Mouse (Mus musculus): ENCODE measurements around the gene Gm20388. TPM values are rescaled to one million over a fixed set of nuclear protein-coding genes. Genes with fewer than 3 reads are reported as not detected.

Gene Gm20388
- total RNA-seq, 4 experiments from 2014 or later: 0.17 to 15.1 (median 6.6) TPM

GRCm38 (mm10) chr8:120485551-120486476 lies 575.2 kb downstream of the Gm20388 start:
- no peak for DNase-seq (ENCODE audit: low spot score in 2 of 2)

- peak; percentile 63 to 68 for DNase-seq (ENCODE audit: low spot score in 2 of 2)
Measured at GRCm38 (mm10) chr8:120486477-120487376, 576.1 kb downstream of the Gm20388 start.

- DNase-seq (ENCODE audit: low spot score in 2 of 2): no peak
Measured at GRCm38 (mm10) chr8:120487377-120487728, 576.7 kb downstream of the Gm20388 start.

- DNase-seq (ENCODE audit: low spot score in 2 of 2): peak; percentile 61 to 71
Measured at GRCm38 (mm10) chr8:120487729-120488510, 577.3 kb downstream of the Gm20388 start.

- no peak for DNase-seq (ENCODE audit: low spot score in 2 of 2)
Measured at GRCm38 (mm10) chr8:120488636-120489131, 578.0 kb downstream of the Gm20388 start.

- no peak for DNase-seq (ENCODE audit: low spot score in 2 of 2)
Measured at GRCm38 (mm10) chr8:120489142-120489754, 578.6 kb downstream of the Gm20388 start.

- no peak for DNase-seq (ENCODE audit: low spot score in 2 of 2)
Measured at GRCm38 (mm10) chr8:120489771-120490281, 579.2 kb downstream of the Gm20388 start.

GRCm38 (mm10) chr8:120490354-120491141 lies 579.9 kb downstream of the Gm20388 start:
- DNase-seq (ENCODE audit: low spot score in 2 of 2): no peak

- no peak for DNase-seq (ENCODE audit: low spot score in 2 of 2)
Measured at GRCm38 (mm10) chr8:120491166-120491793, 580.6 kb downstream of the Gm20388 start.

GRCm38 (mm10) chr8:120492193-120492880 lies 581.7 kb downstream of the Gm20388 start:
- DNase-seq (ENCODE audit: low spot score in 2 of 2): no peak

GRCm38 (mm10) chr8:120492881-120493220 lies 582.2 kb downstream of the Gm20388 start:
- no peak for DNase-seq (ENCODE audit: low spot score in 2 of 2)

- no peak for DNase-seq (ENCODE audit: low spot score in 2 of 2)
Measured at GRCm38 (mm10) chr8:120493508-120494464, 583.1 kb downstream of the Gm20388 start.

- DNase-seq (ENCODE audit: low spot score in 2 of 2): no peak
Measured at GRCm38 (mm10) chr8:120494903-120495302, 584.3 kb downstream of the Gm20388 start.

- DNase-seq (ENCODE audit: low spot score in 2 of 2): no peak
Measured at GRCm38 (mm10) chr8:120495461-120495860, 584.8 kb downstream of the Gm20388 start.

- no peak for DNase-seq (ENCODE audit: low spot score in 2 of 2)
Measured at GRCm38 (mm10) chr8:120496478-120496877, 585.8 kb downstream of the Gm20388 start.

GRCm38 (mm10) chr8:120497503-120497946 lies 586.9 kb downstream of the Gm20388 start:
- DNase-seq (ENCODE audit: low spot score in 2 of 2): no peak

- no peak for DNase-seq (ENCODE audit: low spot score in 2 of 2)
Measured at GRCm38 (mm10) chr8:120498349-120498831, 587.7 kb downstream of the Gm20388 start.
